In genomic region chr7:116115991-116116390, GRCm38 (mm10) we compare ENCODE assay signal across 13 mouse cellular contexts. TPM values are rescaled to one million over a fixed set of nuclear protein-coding genes. Genes with fewer than 3 reads are reported as not detected.
DNase-seq lines count a peak whose midpoint lies in the region.
"Had no signal": no experiment of that assay in that cellular context is flagged by ENCODE, and none has a peak within 500 bp of the region (broad histone marks: within the 10 kb centered on the region; RNA-seq: fewer than 3 reads in every experiment).

No protein-coding gene starts in this region.

- DNase-seq in urinary bladder, adult 2 months (ENCODE audit: low spot score): peak; percentile 0
- no peak for DNase-seq in urinary bladder, postnatal 4 days (ENCODE audit: low spot score in 2 of 2)
- peak; percentile 27 for DNase-seq in NIH3T3 (ENCODE audit: low read depth)
- DNase-seq in adrenal gland, postnatal 14 days: peak; percentile 74
- no peak for DNase-seq in yolk sac, embryonic 10.5 days (ENCODE audit: low spot score)
- no peak for DNase-seq in right cerebral cortex, postnatal 36 days (ENCODE audit: low spot score in 2 of 2)
- DNase-seq in cerebellum, postnatal 4 days (ENCODE audit: low spot score in 2 of 2): no peak
- DNase-seq: cerebellum, adult 2 months; embryo, embryonic 11 days; gastrocnemius, postnatal 36 days; heart, adult 2 months; heart, postnatal 14 days; kidney, adult 11 months had no signal

RNA-seq across cellular contexts. Expression of gene Gm4353, which starts 31.6 kb away (rescaled TPM):
- polyA plus RNA-seq in urinary bladder, adult 2 months (2012; rRNA removed): 1.0 and 1.3 TPM in 2 replicates
- 4.2 and 5.1 TPM in 2 replicates for total RNA-seq in adrenal gland, postnatal 14 days (2021)

Comparison
In these comparisons a context has a peak if more than half of its experiments do, and no peak if none do; other contexts are left out.
1. DNase-seq: peak in urinary bladder, adult 2 months (single experiment), NIH3T3 (single experiment) and adrenal gland, postnatal 14 days (single experiment); none in urinary bladder, postnatal 4 days (0 of 2), yolk sac, embryonic 10.5 days (single experiment), right cerebral cortex, postnatal 36 days (0 of 2) and cerebellum, postnatal 4 days (0 of 2).